Mouse (Mus musculus): ENCODE data around the gene AI837181.

DNA sequence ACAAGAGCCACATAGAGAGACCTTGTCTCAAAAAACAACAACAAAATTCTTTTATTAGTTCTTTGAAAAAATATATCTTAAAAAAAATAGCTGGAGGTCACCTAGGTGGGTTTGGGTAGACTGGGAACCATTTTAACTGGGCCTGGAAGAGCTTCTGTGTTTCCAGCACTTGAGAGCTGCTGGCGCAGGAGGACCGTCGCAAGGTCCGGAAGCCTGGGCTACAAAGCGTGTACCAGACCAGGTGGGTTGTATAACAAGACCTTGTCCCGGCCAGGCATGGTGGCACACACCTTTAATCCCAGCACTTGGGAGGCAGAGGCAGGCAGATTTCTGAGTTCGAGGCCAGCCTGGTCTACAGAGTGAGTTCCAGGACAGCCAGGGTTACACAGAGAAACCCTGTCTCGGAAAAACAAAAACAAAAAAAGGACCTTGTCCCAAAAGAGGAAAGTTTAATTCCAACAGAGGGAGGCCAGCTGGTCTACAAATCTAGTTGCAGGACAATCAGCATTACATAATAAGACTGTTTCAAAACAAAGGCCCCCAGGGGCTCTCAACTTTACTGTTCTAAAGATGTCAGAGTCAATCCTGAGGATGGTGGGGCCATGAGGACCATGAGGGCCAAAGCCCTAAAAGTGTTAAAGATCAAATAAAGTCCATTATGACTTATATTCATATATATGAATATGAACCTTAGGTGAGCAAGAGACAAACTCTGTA is 6.0 kb upstream of the AI837181 start:
- TF ChIP-seq CTCF (IDR thresholded peaks at IDR 0.05; ENCODE audit: borderline replicate concordance, insufficient read depth, low read length): no peak
- TF ChIP-seq POLR2A (IDR thresholded peaks at IDR 0.05; ENCODE audit: low read depth, low read length): no peak

Data from embryonic fibroblast, embryonic 13.5 days (primary cell).